Mouse (Mus musculus) erythroblast, embryonic 14.5 days (primary cell): Measurements from ENCODE around the gene Ell2.

Source experiments
- GATA1 ChIP-seq: IDR thresholded peaks from 2 replicates; pipeline ENCODE4 v1.6.1; 2012; ENCODE audit warnings: low read length, inconsistent platforms, mixed read lengths
- TAL1 ChIP-seq: IDR thresholded peaks from 3 replicates; pipeline ENCODE4 v1.6.1; 2012; ENCODE audit warnings: low read length, inconsistent platforms, mixed read lengths

DNA sequence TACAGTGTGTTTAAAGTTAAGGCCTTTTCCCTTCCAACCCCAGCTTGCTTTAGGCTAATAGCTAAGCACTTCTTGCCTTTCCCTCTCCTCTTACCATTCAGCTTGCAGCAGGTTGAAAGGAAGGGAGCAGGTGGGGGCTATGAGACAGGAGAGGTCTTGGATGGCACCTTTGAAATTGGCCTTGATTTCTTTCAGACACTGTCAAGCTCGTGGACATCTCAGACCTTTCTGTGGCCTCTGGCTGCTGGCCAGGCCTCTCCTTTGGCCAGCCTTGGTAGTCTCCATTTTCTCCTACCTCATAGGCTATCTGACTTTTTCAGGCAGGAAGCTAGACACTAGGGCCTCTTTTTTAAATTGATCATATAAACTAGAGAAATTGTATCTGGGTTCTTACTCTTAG lies 70.1 kb downstream of the Ell2 start:
- TF ChIP-seq GATA1 (no peak), TAL1 (no peak)
